Mouse (Mus musculus) intestine, embryonic 14.5 days (tissue): ENCODE data around the gene Il11ra1. TPM values are rescaled to one million over a fixed set of nuclear protein-coding genes. Genes with fewer than 3 reads are reported as not detected.

Experiments
- ATAC-seq: fragments of 200-750 bp; cut with Nextera tagmentation; replicated peaks from 2 replicates; pipeline ENCODE4 v1.8.0; 2017; ENCODE audit warnings: low read depth, moderate number of reproducible peaks, moderate TSS enrichment, moderate library complexity; ENCODE audit not compliant: low FRiP score, low TSS enrichment
- DNase-seq: peaks from one replicate; pipeline ENCODE4 v3.0.0-alpha.2; 2018; ENCODE audit warnings: low spot score
- H3K27ac ChIP-seq: fragments of 300-500 bp; sonication (generic); 2 replicates; pipeline ENCODE4 v1.5.1; 2014; ENCODE audit warnings: low read depth, mild to moderate bottlenecking, control low read depth
- H3K27me3 ChIP-seq: fragments of 300-500 bp; sonication (generic); replicated peaks from 2 replicates; pipeline ENCODE4 v1.6.1; 2014; ENCODE audit warnings: low read length, control low read depth; ENCODE audit not compliant: control insufficient read depth, insufficient read depth
- H3K36me3 ChIP-seq: fragments of 300-500 bp; sonication (generic); 2 replicates; pipeline ENCODE4 v1.6.1; 2014; ENCODE audit warnings: low read length, control low read depth; ENCODE audit not compliant: control insufficient read depth, insufficient read depth
- H3K4me1 ChIP-seq: fragments of 300-500 bp; sonication (generic); replicated peaks from 2 replicates; pipeline ENCODE4 v1.6.1; 2014; ENCODE audit warnings: low read length, control low read depth, mixed read lengths; ENCODE audit not compliant: control insufficient read depth, insufficient read depth
- H3K4me2 ChIP-seq: fragments of 300-500 bp; sonication (generic); 2 replicates; pipeline ENCODE4 v1.6.1; 2014; ENCODE audit warnings: low read length
- H3K4me3 ChIP-seq: fragments of 300-500 bp; sonication (generic); 2 replicates; pipeline ENCODE4 v1.5.1; 2014; ENCODE audit warnings: low read depth, low read length, control low read depth, mixed read lengths
- H3K9ac ChIP-seq: fragments of 300-500 bp; sonication (generic); 2 replicates; pipeline ENCODE4 v1.6.1; 2014; ENCODE audit warnings: mild to moderate bottlenecking, low read length
- H3K9me3 ChIP-seq: fragments of 300-500 bp; sonication (generic); 2 replicates; pipeline ENCODE4 v1.6.1; 2016; ENCODE audit warnings: low read length, control low read depth; ENCODE audit not compliant: control insufficient read depth
- WGBS: fragments of 180-500 bp; shearing (Covaris S2); extraction: QIAGEN DNeasy Blood & Tissue Kit; methylation state at CpG from one replicate; pipeline ENCODE4 v1.1.7; 2014; 5-methylcytosine and 5-hydroxymethylcytosine counted together
- polyA plus RNA-seq: library from polyadenylated mRNA; unstranded; fragments of >200 nt; fragmentation: Nextera tagmentation; extraction: Ambion mirVana; gene quantifications from 2 replicates; pipeline ENCODE4 v1.2.1, GENCODE M21; 2014

The Il11ra1 gene
- polyA plus RNA-seq, 1 experiment from 2014 or later: 130 TPM

- no peak overlapping the region for H3K4me2 ChIP-seq
- no peak for DNase-seq
- WGBS: 65% methylated on average over 11 of the region's 11 CpGs
- peaks cover 50% of the 10 kb centered on the region for H3K4me1 ChIP-seq
- no peak overlapping the region for H3K9ac ChIP-seq
- peaks cover 4% of the 10 kb centered on the region; the same call in 1 of the 2 replicates for H3K36me3 ChIP-seq
- H3K9me3 ChIP-seq: no peaks in the 10 kb centered on the region
- ATAC-seq: no peak
- H3K4me3 ChIP-seq: no peak overlapping the region
- no peak overlapping the region for H3K27ac ChIP-seq
- H3K27me3 ChIP-seq: no peaks in the 10 kb centered on the region
Measured at GRCm38 (mm10) chr4:41662723-41663122, 37.1 kb upstream of the Il11ra1 start.

GRCm38 (mm10) chr4:41663614-41664013 is 36.2 kb upstream of the Il11ra1 start:
- Histone ChIP-seq H3K27me3 (no peaks in the 10 kb centered on the region), H3K9ac (no peak overlapping the region), H3K4me2 (no peak overlapping the region), H3K27ac (no peak overlapping the region), H3K9me3 (no peaks in the 10 kb centered on the region), H3K4me3 (no peak overlapping the region), H3K36me3 (no peaks in the 10 kb centered on the region), H3K4me1 (peaks cover 44% of the 10 kb centered on the region)
- no peak for DNase-seq
- 27% methylated on average over 9 of the region's 9 CpGs for WGBS
- ATAC-seq: 0 out of 2 replicates have a peak, but pooled peaks have one; percentile 14

GRCm38 (mm10) chr4:41664533-41664932 is 35.3 kb upstream of the Il11ra1 start:
- Histone ChIP-seq H3K36me3 (no peaks in the 10 kb centered on the region), H3K4me2 (no peak overlapping the region), H3K27me3 (no peaks in the 10 kb centered on the region), H3K4me1 (peaks cover 36% of the 10 kb centered on the region), H3K4me3 (no peak overlapping the region), H3K9me3 (no peaks in the 10 kb centered on the region), H3K27ac (no peak overlapping the region), H3K9ac (no peak overlapping the region)
- DNase-seq (no peak), ATAC-seq (no peak)
- 21% methylated on average over 7 of the region's 7 CpGs for WGBS

GRCm38 (mm10) chr4:41665009-41665675 is 34.6 kb upstream of the Il11ra1 start:
- Histone ChIP-seq H3K9me3 (no peaks in the 10 kb centered on the region), H3K4me2 (no peak overlapping the region), H3K36me3 (no peaks in the 10 kb centered on the region), H3K4me3 (no peak overlapping the region), H3K27ac (0 out of 2 replicates have a peak overlapping the region, but pooled peaks have one; percentile 47), H3K27me3 (no peaks in the 10 kb centered on the region), H3K9ac (no peak overlapping the region), H3K4me1 (peaks cover 38% of the 10 kb centered on the region)
- WGBS: 2% methylated on average over 7 of the region's 8 CpGs
- ATAC-seq (0 out of 2 replicates have a peak, but pooled peaks have one; percentile 10), DNase-seq (no peak)

- Histone ChIP-seq H3K36me3 (no peaks in the 10 kb centered on the region), H3K27me3 (no peaks in the 10 kb centered on the region), H3K9ac (no peak overlapping the region), H3K4me1 (peaks cover 32% of the 10 kb centered on the region), H3K27ac (no peak overlapping the region), H3K4me2 (no peak overlapping the region), H3K4me3 (no peak overlapping the region), H3K9me3 (no peaks in the 10 kb centered on the region)
- ATAC-seq (no peak), DNase-seq (no peak)
- WGBS: 81% methylated on average over 11 of the region's 11 CpGs
Measured at GRCm38 (mm10) chr4:41666646-41667045, 33.1 kb upstream of the Il11ra1 start.

- DNase-seq: no peak
- no peaks in the 10 kb centered on the region for H3K9me3 ChIP-seq
- no peak for ATAC-seq
- H3K27ac ChIP-seq: no peak overlapping the region
- H3K36me3 ChIP-seq: no peaks in the 10 kb centered on the region
- no peak overlapping the region for H3K4me2 ChIP-seq
- no peak overlapping the region for H3K9ac ChIP-seq
- H3K4me3 ChIP-seq: no peak overlapping the region
- peaks cover 19% of the 10 kb centered on the region for H3K4me1 ChIP-seq
- H3K27me3 ChIP-seq: no peaks in the 10 kb centered on the region
- 91% methylated on average over 18 of the region's 18 CpGs for WGBS
Measured at GRCm38 (mm10) chr4:41670836-41671235, 29.0 kb upstream of the Il11ra1 start.

GRCm38 (mm10) chr4:41671500-41671899 is 28.3 kb upstream of the Il11ra1 start:
- H3K9ac ChIP-seq: no peak overlapping the region
- H3K27ac ChIP-seq: 0 out of 2 replicates have a peak overlapping the region, but pooled peaks have one; percentile 16

GRCm38 (mm10) chr4:41671963-41672480 is 27.8 kb upstream of the Il11ra1 start:
- no peak for DNase-seq
- H3K4me1 ChIP-seq: peaks cover 27% of the 10 kb centered on the region
- no peaks in the 10 kb centered on the region for H3K9me3 ChIP-seq
- WGBS: 14% methylated on average over 8 of the region's 8 CpGs
- 0 out of 2 replicates have a peak overlapping the region, but pooled peaks have one; percentile 16 for H3K27ac ChIP-seq
- ATAC-seq: no peak; the same call in 1 of the 2 replicates
- no peak overlapping the region for H3K4me2 ChIP-seq
- H3K9ac ChIP-seq: no peak overlapping the region
- 0 out of 2 replicates have a peak, but pooled peaks cover 2% of the 10 kb centered on the region for H3K27me3 ChIP-seq
- H3K4me3 ChIP-seq: no peak overlapping the region
- no peaks in the 10 kb centered on the region for H3K36me3 ChIP-seq

More at GRCm38 (mm10) chr4:41671500-41671899, 28.3 kb upstream of the Il11ra1 start:
- peaks cover 21% of the 10 kb centered on the region for H3K4me1 ChIP-seq
- H3K9me3 ChIP-seq: no peaks in the 10 kb centered on the region
- H3K27me3 ChIP-seq: no peaks in the 10 kb centered on the region
- WGBS: 29% methylated on average over 5 of the region's 5 CpGs
- no peaks in the 10 kb centered on the region for H3K36me3 ChIP-seq
- H3K4me3 ChIP-seq: no peak overlapping the region
- H3K4me2 ChIP-seq: no peak overlapping the region
- ATAC-seq: peak; percentile 23; the same call in 1 of the 2 replicates
- DNase-seq: no peak
